Mouse (Mus musculus): ENCODE data around the gene Herc3. TPM values are rescaled to one million over a fixed set of nuclear protein-coding genes. Genes with fewer than 3 reads are reported as not detected.
"Not testable (repeated sequence)": the region's sequence is repeated elsewhere in the genome, so short reads cannot be mapped to it uniquely, and the experiment has no call there.

Gene Herc3
- polyA plus RNA-seq (2015; fragmentation: Nextera tagmentation; extraction: Ambion mirVana): 34.8 and 35.6 TPM in 2 replicates

- WGBS: 1% methylated on average over 69 of the region's 83 CpGs
- Histone ChIP-seq H3K27ac (ENCODE audit: low read depth, low read length) (peak within 1 kb of the TSS; percentile 85), H3K4me3 (ENCODE audit: low read length) (peak within 1 kb of the TSS; percentile 92), H3K4me1 (ENCODE audit: control insufficient read depth, insufficient read depth, low read depth, low read length) (peaks cover 11% of the 10 kb centered on the region), H3K36me3 (ENCODE audit: control insufficient read depth, insufficient read depth, low read length) (no peaks in the 10 kb centered on the region), H3K4me2 (ENCODE audit: low read length) (peak within 1 kb of the TSS; percentile 82), H3K9ac (ENCODE audit: low read depth, low read length) (peak within 1 kb of the TSS; percentile 90), H3K9me3 (ENCODE audit: control insufficient read depth, low read length) (no peaks in the 10 kb centered on the region), H3K27me3 (replicated peaks; ENCODE audit: control insufficient read depth, insufficient read depth, low read length) (no peaks in the 10 kb centered on the region)
- peak; percentile 90 for ATAC-seq
These were observed at the start of gene Herc3 for GRCm38 (mm10) chr6:58831232-58832009. Herc3 (plus strand) TSS chr6:58831465.

- H3K4me1 ChIP-seq (ENCODE audit: control insufficient read depth, insufficient read depth, low read depth, low read length): no peaks in the 10 kb centered on the region
- H3K9ac ChIP-seq (ENCODE audit: low read depth, low read length): no peak overlapping the region
- H3K9me3 ChIP-seq (ENCODE audit: control insufficient read depth, low read length): no peaks in the 10 kb centered on the region
- no peak overlapping the region for H3K4me2 ChIP-seq (ENCODE audit: low read length)
- no peaks in the 10 kb centered on the region for H3K27me3 ChIP-seq (replicated peaks; ENCODE audit: control insufficient read depth, insufficient read depth, low read length)
- H3K4me3 ChIP-seq (ENCODE audit: low read length): no peak overlapping the region
- H3K27ac ChIP-seq (ENCODE audit: low read depth, low read length): no peak overlapping the region
- ATAC-seq: no peak
- H3K36me3 ChIP-seq (ENCODE audit: control insufficient read depth, insufficient read depth, low read length): no peaks in the 10 kb centered on the region
These were observed 29.9 kb upstream of the Herc3 start for GRCm38 (mm10) chr6:58801394-58801793.

DNA sequence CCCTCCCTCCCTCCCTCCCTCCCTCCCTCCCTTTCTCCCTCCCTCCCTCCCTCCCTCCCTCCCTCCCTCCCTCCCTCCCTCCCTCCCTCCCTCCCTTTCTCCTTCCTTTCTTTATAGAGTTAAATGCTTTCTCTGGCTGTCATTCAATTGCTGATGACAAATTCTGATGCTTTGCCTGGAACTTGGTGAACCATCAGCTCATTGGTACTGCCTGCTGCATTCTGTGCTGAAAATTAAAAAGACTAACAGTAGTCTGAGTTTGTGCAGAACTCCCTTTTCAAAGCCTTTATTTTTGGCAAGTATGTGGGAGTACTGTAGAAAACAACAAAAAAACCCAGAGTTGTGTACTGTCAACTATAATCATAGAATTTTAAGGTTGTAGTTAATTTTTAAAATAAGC, 16.9 kb upstream of the Herc3 start:
- Histone ChIP-seq H3K27ac (ENCODE audit: low read depth, low read length) (no peak overlapping the region), H3K4me2 (ENCODE audit: low read length) (no peak overlapping the region), H3K27me3 (replicated peaks; ENCODE audit: control insufficient read depth, insufficient read depth, low read length) (no peaks in the 10 kb centered on the region), H3K4me3 (ENCODE audit: low read length) (no peak overlapping the region), H3K4me1 (ENCODE audit: control insufficient read depth, insufficient read depth, low read depth, low read length) (no peaks in the 10 kb centered on the region), H3K9ac (ENCODE audit: low read depth, low read length) (no peak overlapping the region), H3K9me3 (ENCODE audit: control insufficient read depth, low read length) (no peaks in the 10 kb centered on the region), H3K36me3 (ENCODE audit: control insufficient read depth, insufficient read depth, low read length) (no peaks in the 10 kb centered on the region)
- ATAC-seq: no peak

GRCm38 (mm10) chr6:58817037-58817436, 14.2 kb upstream of the Herc3 start:
- 93% methylated on average over 5 of the region's 11 CpGs for WGBS
- not testable (repeated sequence) for H3K27me3 ChIP-seq (replicated peaks; ENCODE audit: control insufficient read depth, insufficient read depth, low read length); H3K4me2 ChIP-seq (ENCODE audit: low read length); H3K9ac ChIP-seq (ENCODE audit: low read depth, low read length); H3K36me3 ChIP-seq (ENCODE audit: control insufficient read depth, insufficient read depth, low read length); H3K4me1 ChIP-seq (ENCODE audit: control insufficient read depth, insufficient read depth, low read depth, low read length); H3K9me3 ChIP-seq (ENCODE audit: control insufficient read depth, low read length); H3K4me3 ChIP-seq (ENCODE audit: low read length); H3K27ac ChIP-seq (ENCODE audit: low read depth, low read length); ATAC-seq

DNA sequence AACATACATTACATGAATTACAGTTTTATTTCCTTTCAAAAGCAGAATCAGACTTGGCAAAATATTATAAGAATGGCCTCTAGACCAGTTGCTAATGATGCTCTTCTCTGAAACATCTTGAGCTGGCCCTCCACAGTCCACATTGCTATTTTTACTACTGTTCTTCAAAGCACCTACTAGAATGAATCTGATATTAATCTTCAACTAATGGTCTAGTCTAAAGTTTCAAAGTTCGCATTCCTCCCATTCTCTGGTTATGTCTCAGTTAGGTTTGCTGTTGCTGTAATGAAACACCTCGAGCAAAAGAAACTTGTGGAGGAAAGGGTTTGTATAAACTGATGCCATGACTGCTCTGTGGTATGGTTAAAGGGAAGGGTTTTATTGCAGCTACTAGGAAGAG, 5.6 kb upstream of the Herc3 start:
- Histone ChIP-seq H3K9me3 (ENCODE audit: control insufficient read depth, low read length) (no peaks in the 10 kb centered on the region), H3K4me2 (ENCODE audit: low read length) (no peak overlapping the region), H3K27me3 (replicated peaks; ENCODE audit: control insufficient read depth, insufficient read depth, low read length) (no peaks in the 10 kb centered on the region), H3K27ac (ENCODE audit: low read depth, low read length) (no peak overlapping the region), H3K4me1 (ENCODE audit: control insufficient read depth, insufficient read depth, low read depth, low read length) (no peaks in the 10 kb centered on the region), H3K9ac (ENCODE audit: low read depth, low read length) (no peak overlapping the region), H3K4me3 (ENCODE audit: low read length) (no peak overlapping the region), H3K36me3 (ENCODE audit: control insufficient read depth, insufficient read depth, low read length) (no peaks in the 10 kb centered on the region)
- ATAC-seq: no peak
- WGBS: 87% methylated on average over 2 of the region's 2 CpGs

- no peak for ATAC-seq
- H3K4me2 ChIP-seq (ENCODE audit: low read length): no peak overlapping the region
- no peak overlapping the region for H3K9ac ChIP-seq (ENCODE audit: low read depth, low read length)
- 83% methylated on average over 2 of the region's 2 CpGs for WGBS
- no peaks in the 10 kb centered on the region for H3K36me3 ChIP-seq (ENCODE audit: control insufficient read depth, insufficient read depth, low read length)
- no peaks in the 10 kb centered on the region for H3K4me1 ChIP-seq (ENCODE audit: control insufficient read depth, insufficient read depth, low read depth, low read length)
- no peaks in the 10 kb centered on the region for H3K27me3 ChIP-seq (replicated peaks; ENCODE audit: control insufficient read depth, insufficient read depth, low read length)
- H3K27ac ChIP-seq (ENCODE audit: low read depth, low read length): no peak overlapping the region
- no peaks in the 10 kb centered on the region for H3K9me3 ChIP-seq (ENCODE audit: control insufficient read depth, low read length)
- H3K4me3 ChIP-seq (ENCODE audit: low read length): no peak overlapping the region
These were observed 5.2 kb upstream of the Herc3 start for GRCm38 (mm10) chr6:58826089-58826488.

DNA sequence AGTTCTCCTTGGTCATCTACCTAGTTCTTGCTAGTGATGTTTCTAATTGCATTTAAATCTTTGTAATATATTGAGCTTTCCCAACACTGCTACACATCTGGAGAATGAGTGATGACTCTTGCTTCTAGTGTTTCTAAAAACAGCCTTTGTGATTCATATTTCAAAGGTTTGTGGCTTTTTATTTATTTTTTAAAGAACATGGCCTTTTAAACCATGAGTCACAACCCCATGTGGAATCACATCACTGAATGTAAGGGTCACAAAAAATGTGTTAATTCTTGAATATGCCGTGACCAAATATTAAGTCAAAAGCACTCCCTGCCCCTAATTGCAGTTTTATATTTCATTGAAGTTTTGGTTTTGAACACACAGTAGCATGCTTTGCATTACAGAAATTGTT, 2.7 kb upstream of the Herc3 start:
- H3K27ac ChIP-seq (ENCODE audit: low read depth, low read length): no peak overlapping the region
- H3K4me3 ChIP-seq (ENCODE audit: low read length): no peak overlapping the region
- 87% methylated on average over 1 of the region's 1 CpGs for WGBS
- H3K4me1 ChIP-seq (ENCODE audit: control insufficient read depth, insufficient read depth, low read depth, low read length): peaks cover 8% of the 10 kb centered on the region
- no peak overlapping the region for H3K9ac ChIP-seq (ENCODE audit: low read depth, low read length)
- H3K36me3 ChIP-seq (ENCODE audit: control insufficient read depth, insufficient read depth, low read length): no peaks in the 10 kb centered on the region
- no peak overlapping the region for H3K4me2 ChIP-seq (ENCODE audit: low read length)
- H3K9me3 ChIP-seq (ENCODE audit: control insufficient read depth, low read length): no peaks in the 10 kb centered on the region
- H3K27me3 ChIP-seq (replicated peaks; ENCODE audit: control insufficient read depth, insufficient read depth, low read length): no peaks in the 10 kb centered on the region
- no peak for ATAC-seq

DNA sequence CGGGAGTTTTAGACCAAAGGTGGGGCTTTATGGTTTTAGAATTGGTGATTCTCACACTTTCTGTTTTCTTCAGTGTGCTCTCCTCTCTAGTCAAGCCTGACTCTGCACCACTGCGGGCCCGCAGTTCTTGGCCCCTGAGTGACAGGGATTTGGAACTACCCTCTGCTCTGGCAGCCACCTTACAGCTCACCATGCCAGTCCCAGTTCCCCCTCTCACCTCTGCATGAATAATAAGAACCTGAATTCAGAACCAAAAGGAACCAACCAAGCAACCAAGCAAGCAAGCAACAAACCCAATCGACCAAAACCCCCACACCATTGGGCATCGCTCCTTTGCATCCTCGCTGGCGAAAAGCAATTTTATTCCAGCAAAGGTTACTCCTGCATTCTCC, 429 bp upstream of the Herc3 start:
- Histone ChIP-seq H3K27ac (ENCODE audit: low read depth, low read length) (peak overlapping the region; percentile 85), H3K9ac (ENCODE audit: low read depth, low read length) (peak overlapping the region; percentile 90), H3K4me1 (ENCODE audit: control insufficient read depth, insufficient read depth, low read depth, low read length) (peaks cover 11% of the 10 kb centered on the region), H3K4me3 (ENCODE audit: low read length) (peak overlapping the region; percentile 92), H3K27me3 (replicated peaks; ENCODE audit: control insufficient read depth, insufficient read depth, low read length) (no peaks in the 10 kb centered on the region), H3K9me3 (ENCODE audit: control insufficient read depth, low read length) (no peaks in the 10 kb centered on the region), H3K36me3 (ENCODE audit: control insufficient read depth, insufficient read depth, low read length) (no peaks in the 10 kb centered on the region), H3K4me2 (ENCODE audit: low read length) (peak overlapping the region; percentile 82)
- 11% methylated on average over 7 of the region's 7 CpGs for WGBS
- no peak; the same call in 1 of the 2 replicates for ATAC-seq

DNA sequence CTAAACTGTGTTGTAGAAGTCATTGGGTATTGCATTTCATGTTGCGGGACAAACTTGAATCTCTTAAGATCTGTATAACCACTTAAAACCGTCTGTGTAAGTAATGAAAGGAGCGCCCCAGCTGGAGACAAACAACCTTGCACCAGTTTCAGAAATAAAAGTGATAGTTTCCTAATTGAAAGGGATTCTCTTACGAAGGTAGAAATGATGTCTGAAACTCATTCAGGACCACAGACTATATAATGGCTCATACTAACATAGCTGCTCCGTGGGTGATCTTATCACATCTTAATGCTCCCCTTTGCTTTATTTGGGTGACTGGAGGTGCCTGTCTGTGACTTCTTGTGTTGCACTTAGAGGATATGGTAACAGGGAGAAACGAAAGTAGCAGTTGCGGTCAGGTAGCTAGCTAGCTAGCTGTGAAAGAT, 1.3 kb downstream of the Herc3 start:
- Histone ChIP-seq H3K4me2 (ENCODE audit: low read length) (peak overlapping the region; percentile 82), H3K9ac (ENCODE audit: low read depth, low read length) (no peak overlapping the region), H3K27ac (ENCODE audit: low read depth, low read length) (no peak overlapping the region), H3K4me3 (ENCODE audit: low read length) (peak overlapping the region; percentile 92), H3K9me3 (ENCODE audit: control insufficient read depth, low read length) (no peaks in the 10 kb centered on the region), H3K36me3 (ENCODE audit: control insufficient read depth, insufficient read depth, low read length) (no peaks in the 10 kb centered on the region), H3K27me3 (replicated peaks; ENCODE audit: control insufficient read depth, insufficient read depth, low read length) (no peaks in the 10 kb centered on the region), H3K4me1 (ENCODE audit: control insufficient read depth, insufficient read depth, low read depth, low read length) (peaks cover 11% of the 10 kb centered on the region)
- 39% methylated on average over 7 of the region's 7 CpGs for WGBS
- ATAC-seq: no peak

Data from hindbrain, embryonic 16.5 days (tissue).